Mouse (Mus musculus): ENCODE data around the gene Plekha5. TPM values are rescaled to one million over a fixed set of nuclear protein-coding genes. Genes with fewer than 3 reads are reported as not detected.

Gene Plekha5
- polyA plus RNA-seq, 1 experiment, result not detected

GRCm38 (mm10) chr6:140622391-140623225 is 198.8 kb downstream of the Plekha5 start, which contains the start of gene Aebp2:
Aebp2 (plus strand) TSS chr6:140622663.
- WGBS, result 51% methylated on average over 30 of the region's 30 CpGs
- H3K4me3 ChIP-seq (ENCODE audit: insufficient read depth, low read depth, low read length), result peak within 1 kb of the TSS; percentile 76
- peak within 1 kb of the TSS; percentile 91; the same call in 1 of the 2 replicates for H3K27ac ChIP-seq (ENCODE audit: insufficient read depth, low read depth, low read length)
- no peak for TF ChIP-seq CTCF (IDR thresholded peaks at IDR 0.05; ENCODE audit: insufficient read depth, low read depth, low read length)
- TF ChIP-seq POLR2A (IDR thresholded peaks at IDR 0.05; ENCODE audit: insufficient read depth, low read depth, low read length), result no peak
- peaks cover 14% of the 10 kb centered on the region for H3K4me1 ChIP-seq (ENCODE audit: control insufficient read depth, insufficient read depth, low read length)

GRCm38 (mm10) chr6:140623226-140624095 is 199.6 kb downstream of the Plekha5 start:
- WGBS, result 1% methylated on average over 102 of the region's 117 CpGs
- peaks cover 17% of the 10 kb centered on the region for H3K4me1 ChIP-seq (ENCODE audit: control insufficient read depth, insufficient read depth, low read length)

GRCm38 (mm10) chr6:140624096-140625051 is 200.5 kb downstream of the Plekha5 start:
- peaks cover 20% of the 10 kb centered on the region for H3K4me1 ChIP-seq (ENCODE audit: control insufficient read depth, insufficient read depth, low read length)
- no peak for TF ChIP-seq POLR2A (IDR thresholded peaks at IDR 0.05; ENCODE audit: insufficient read depth, low read depth, low read length)
- no peak for TF ChIP-seq CTCF (IDR thresholded peaks at IDR 0.05; ENCODE audit: insufficient read depth, low read depth, low read length)
- peak overlapping the region; percentile 91 for H3K27ac ChIP-seq (ENCODE audit: insufficient read depth, low read depth, low read length)
- WGBS, result under 1% methylated on average over 79 of the region's 80 CpGs
- peak overlapping the region; percentile 76 for H3K4me3 ChIP-seq (ENCODE audit: insufficient read depth, low read depth, low read length)

More at GRCm38 (mm10) chr6:140623226-140624095, 199.6 kb downstream of the Plekha5 start:
- TF ChIP-seq CTCF (IDR thresholded peaks at IDR 0.05; ENCODE audit: insufficient read depth, low read depth, low read length) (no peak), POLR2A (IDR thresholded peaks at IDR 0.05; ENCODE audit: insufficient read depth, low read depth, low read length) (peak; percentile 59; the same call in 1 of the 2 replicates)
- Histone ChIP-seq H3K27ac (ENCODE audit: insufficient read depth, low read depth, low read length) (peak overlapping the region; percentile 91), H3K4me3 (ENCODE audit: insufficient read depth, low read depth, low read length) (peak overlapping the region; percentile 76)

GRCm38 (mm10) chr6:140629176-140629859 is 205.5 kb downstream of the Plekha5 start:
- no peak overlapping the region for H3K27ac ChIP-seq (ENCODE audit: insufficient read depth, low read depth, low read length)
- WGBS, result 71% methylated on average over 4 of the region's 4 CpGs
- H3K4me3 ChIP-seq (ENCODE audit: insufficient read depth, low read depth, low read length), result no peak overlapping the region
- TF ChIP-seq POLR2A (IDR thresholded peaks at IDR 0.05; ENCODE audit: insufficient read depth, low read depth, low read length) (no peak), CTCF (IDR thresholded peaks at IDR 0.05; ENCODE audit: insufficient read depth, low read depth, low read length) (no peak)
- H3K4me1 ChIP-seq (ENCODE audit: control insufficient read depth, insufficient read depth, low read length), result peaks cover 18% of the 10 kb centered on the region

GRCm38 (mm10) chr6:140630306-140630705 is 206.5 kb downstream of the Plekha5 start:
- Histone ChIP-seq H3K27ac (ENCODE audit: insufficient read depth, low read depth, low read length) (no peak overlapping the region), H3K4me3 (ENCODE audit: insufficient read depth, low read depth, low read length) (no peak overlapping the region), H3K4me1 (ENCODE audit: control insufficient read depth, insufficient read depth, low read length) (peaks cover 16% of the 10 kb centered on the region)
- TF ChIP-seq CTCF (IDR thresholded peaks at IDR 0.05; ENCODE audit: insufficient read depth, low read depth, low read length), result no peak
- TF ChIP-seq POLR2A (IDR thresholded peaks at IDR 0.05; ENCODE audit: insufficient read depth, low read depth, low read length), result no peak
- 41% methylated on average over 4 of the region's 4 CpGs for WGBS

- TF ChIP-seq POLR2A (IDR thresholded peaks at IDR 0.05; ENCODE audit: insufficient read depth, low read depth, low read length) (no peak), CTCF (IDR thresholded peaks at IDR 0.05; ENCODE audit: insufficient read depth, low read depth, low read length) (no peak)
- Histone ChIP-seq H3K4me1 (ENCODE audit: control insufficient read depth, insufficient read depth, low read length) (peaks cover 7% of the 10 kb centered on the region; the same call in 1 of the 2 replicates), H3K27ac (ENCODE audit: insufficient read depth, low read depth, low read length) (no peak overlapping the region), H3K4me3 (ENCODE audit: insufficient read depth, low read depth, low read length) (no peak overlapping the region)
- WGBS, result 61% methylated on average over 8 of the region's 8 CpGs
Measured at GRCm38 (mm10) chr6:140633616-140634015, 209.8 kb downstream of the Plekha5 start.

GRCm38 (mm10) chr6:140636290-140636689 is 212.4 kb downstream of the Plekha5 start:
- TF ChIP-seq CTCF (IDR thresholded peaks at IDR 0.05; ENCODE audit: insufficient read depth, low read depth, low read length) (no peak), POLR2A (IDR thresholded peaks at IDR 0.05; ENCODE audit: insufficient read depth, low read depth, low read length) (no peak)
- no peak overlapping the region for H3K27ac ChIP-seq (ENCODE audit: insufficient read depth, low read depth, low read length)
- 0 out of 2 replicates have a peak, but pooled peaks cover 2% of the 10 kb centered on the region for H3K4me1 ChIP-seq (ENCODE audit: control insufficient read depth, insufficient read depth, low read length)
- H3K4me3 ChIP-seq (ENCODE audit: insufficient read depth, low read depth, low read length), result no peak overlapping the region
- WGBS, result 90% methylated on average over 4 of the region's 4 CpGs

All from olfactory bulb, adult 2 months (tissue).